Mouse (Mus musculus) brain, embryonic 14.5 days (tissue): ENCODE data around the gene Stk17b.

Source experiments
- CTCF ChIP-seq: fragments of 200-500 bp; IDR thresholded peaks from 2 replicates; pipeline ENCODE4 v1.5.1; 2012; ENCODE audit warnings: inconsistent platforms, mild to moderate bottlenecking, moderate library complexity, borderline replicate concordance; ENCODE audit not compliant: insufficient read depth, insufficient read length; ENCODE audit errors: extremely low read depth
- POLR2A ChIP-seq: fragments of 200-500 bp; IDR thresholded peaks from 2 replicates; pipeline ENCODE4 v1.6.1; 2012; ENCODE audit warnings: mild to moderate bottlenecking, inconsistent platforms, borderline replicate concordance; ENCODE audit not compliant: poor library complexity, insufficient read depth, insufficient read length, severe bottlenecking; ENCODE audit errors: extremely low read depth

GRCm38 (mm10) chr1:53771476-53771875, 13.5 kb downstream of the Stk17b start:
- TF ChIP-seq POLR2A = no peak
- no peak for TF ChIP-seq CTCF
